Mouse (Mus musculus) neural tube, embryonic 15.5 days (tissue): ENCODE results near the gene Myo5c. TPM values are rescaled to one million over a fixed set of nuclear protein-coding genes. Genes with fewer than 3 reads are reported as not detected.

Experiments
- ATAC-seq: fragments of 200-750 bp; cut with Nextera tagmentation; 2 replicates; pipeline ENCODE4 v1.8.0; 2017; ENCODE audit warnings: mild to moderate bottlenecking, moderate TSS enrichment, moderate library complexity; ENCODE audit not compliant: low FRiP score
- H3K27ac ChIP-seq: fragments of 300-500 bp; sonication (generic); replicated peaks from 2 replicates; pipeline ENCODE4 v1.5.1; 2015; ENCODE audit warnings: mild to moderate bottlenecking, inconsistent platforms
- H3K27me3 ChIP-seq: fragments of 300-500 bp; sonication (generic); replicated peaks from 2 replicates; pipeline ENCODE4 v1.6.1; 2015; ENCODE audit warnings: inconsistent platforms
- H3K36me3 ChIP-seq: fragments of 300-500 bp; sonication (generic); 2 replicates; pipeline ENCODE4 v1.6.1; 2015; ENCODE audit warnings: inconsistent platforms
- H3K4me1 ChIP-seq: fragments of 300-500 bp; sonication (generic); 2 replicates; pipeline ENCODE4 v1.6.1; 2015; ENCODE audit warnings: inconsistent platforms
- H3K4me2 ChIP-seq: fragments of 300-500 bp; sonication (generic); 2 replicates; pipeline ENCODE4 v1.6.1; 2015; ENCODE audit warnings: inconsistent platforms, mild to moderate bottlenecking, moderate library complexity
- H3K4me3 ChIP-seq: fragments of 300-500 bp; sonication (generic); replicated peaks from 2 replicates; pipeline ENCODE4 v1.5.1; 2015; ENCODE audit warnings: mild to moderate bottlenecking, inconsistent platforms
- H3K9ac ChIP-seq: fragments of 300-500 bp; sonication (generic); replicated peaks from 2 replicates; pipeline ENCODE4 v1.6.1; 2015; ENCODE audit warnings: mild to moderate bottlenecking, inconsistent platforms
- H3K9me3 ChIP-seq: fragments of 300-500 bp; sonication (generic); replicated peaks from 2 replicates; pipeline ENCODE4 v1.6.1; 2016; ENCODE audit warnings: inconsistent platforms
- WGBS: fragments of 180-500 bp; shearing (Covaris S2); methylation state at CpG from one replicate; pipeline ENCODE4 v1.1.7; 2015; ENCODE audit warnings: mixed read lengths; 5-methylcytosine and 5-hydroxymethylcytosine counted together
- polyA plus RNA-seq: library from polyadenylated mRNA; unstranded; fragments of >200 nt; fragmentation: Nextera tagmentation; extraction: Ambion mirVana; gene quantifications from 2 replicates; pipeline ENCODE4 v1.2.1, GENCODE M21; 2015

Myo5c gene
- polyA plus RNA-seq, 1 experiment from 2014 or later, result 0.33 TPM

DNA sequence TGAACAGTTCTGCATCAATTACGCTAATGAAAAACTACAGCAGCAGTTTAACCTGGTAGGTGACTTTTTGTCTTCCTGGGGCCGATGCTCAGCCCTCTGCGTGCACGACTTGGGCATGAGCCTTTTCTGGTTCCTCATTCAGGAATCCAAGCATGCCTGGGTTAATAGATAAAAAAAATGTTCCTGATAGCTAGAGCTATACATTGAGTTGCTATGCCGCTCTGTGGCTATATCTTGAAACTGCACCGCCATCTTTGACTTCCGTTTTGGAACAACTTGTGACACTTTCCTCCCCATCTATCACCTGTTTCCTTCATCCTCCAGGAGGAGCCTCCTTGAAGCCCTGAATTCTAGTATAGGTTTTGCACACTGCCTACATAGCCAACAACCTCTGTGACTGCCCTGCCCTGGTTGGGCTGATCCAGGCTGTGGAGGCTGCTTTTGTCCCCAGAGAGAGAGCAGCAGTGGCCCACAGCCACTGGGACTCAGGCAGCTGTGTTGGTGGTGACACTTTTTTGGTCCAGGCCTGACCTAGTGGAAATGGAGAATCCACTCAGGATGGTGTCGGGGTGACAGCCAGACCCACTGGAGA lies 30.5 kb downstream of the Myo5c start:
- no peak overlapping the region for H3K27ac ChIP-seq

DNA sequence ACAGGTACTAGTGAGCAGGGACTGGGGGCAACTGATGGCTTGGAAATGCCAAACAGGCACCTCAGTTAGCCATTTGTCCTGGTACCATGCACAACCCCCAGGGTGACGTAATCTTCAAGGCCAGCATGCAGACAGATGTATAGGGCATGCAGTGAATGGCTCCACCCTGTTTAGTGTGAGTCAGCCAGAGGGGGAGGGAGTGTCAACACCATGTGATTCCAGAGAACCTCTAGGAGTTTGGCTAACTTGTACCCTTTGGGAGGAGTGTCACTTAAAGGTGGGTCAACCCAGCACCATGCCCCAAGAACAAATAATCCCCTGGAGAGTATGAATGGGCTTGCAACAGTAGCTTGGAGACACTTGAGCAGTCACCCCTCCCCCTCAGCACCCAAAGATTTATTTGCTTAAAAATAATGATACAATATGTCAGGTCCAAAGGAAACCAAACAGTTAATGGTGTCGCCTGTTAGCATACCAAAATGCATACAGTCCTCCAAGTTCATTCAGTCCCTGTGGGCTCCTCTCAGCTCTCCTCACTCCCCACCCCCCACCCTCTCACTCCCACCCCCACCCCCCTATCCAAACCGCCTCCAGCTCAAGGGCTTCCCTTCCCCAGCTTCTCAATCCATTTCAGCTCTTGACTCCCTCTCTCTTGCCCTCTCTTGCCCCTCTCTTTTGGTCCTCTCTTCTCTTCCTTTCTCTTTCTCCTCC lies 32.3 kb downstream of the Myo5c start:
- Histone ChIP-seq H3K4me1 (peaks cover 15% of the 10 kb centered on the region), H3K27me3 (no peaks in the 10 kb centered on the region), H3K9me3 (no peaks in the 10 kb centered on the region), H3K36me3 (no peaks in the 10 kb centered on the region), H3K27ac (no peak overlapping the region), H3K4me3 (no peak overlapping the region), H3K4me2 (no peak overlapping the region), H3K9ac (no peak overlapping the region)
- 38% methylated on average over 3 of the region's 3 CpGs for WGBS
- no peak for ATAC-seq

More for the DNA sequence above, 30.5 kb downstream of the Myo5c start:
- H3K27me3 ChIP-seq, result no peaks in the 10 kb centered on the region
- no peak overlapping the region for H3K9ac ChIP-seq
- H3K4me2 ChIP-seq, result no peak overlapping the region
- H3K36me3 ChIP-seq, result no peaks in the 10 kb centered on the region
- ATAC-seq, result no peak
- H3K9me3 ChIP-seq, result no peaks in the 10 kb centered on the region
- WGBS, result 71% methylated on average over 8 of the region's 8 CpGs
- H3K4me1 ChIP-seq, result peaks cover 15% of the 10 kb centered on the region
- no peak overlapping the region for H3K4me3 ChIP-seq

DNA sequence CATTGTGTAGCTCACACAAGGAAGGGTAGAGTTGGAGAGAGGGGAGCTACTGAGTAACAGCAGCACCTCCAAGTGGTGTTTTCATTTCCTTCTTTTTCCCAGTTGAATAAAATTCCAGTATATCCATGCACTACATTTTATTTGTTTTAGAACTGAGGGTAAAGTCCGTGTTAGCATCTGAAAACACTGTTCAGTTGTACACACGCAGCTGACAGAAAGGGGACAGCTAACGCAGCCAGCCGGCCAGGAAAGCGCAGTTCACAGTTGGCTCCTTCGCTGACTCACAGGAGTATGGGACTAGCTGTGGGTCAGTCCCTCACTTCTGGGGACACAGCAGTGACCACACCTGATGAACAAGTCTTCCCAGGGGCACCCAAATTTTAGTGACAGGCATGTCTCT lies 35.3 kb downstream of the Myo5c start:
- ATAC-seq, result no peak
- H3K9ac ChIP-seq, result no peak overlapping the region
- H3K36me3 ChIP-seq, result no peaks in the 10 kb centered on the region
- no peaks in the 10 kb centered on the region for H3K27me3 ChIP-seq
- H3K9me3 ChIP-seq, result no peaks in the 10 kb centered on the region
- peaks cover under 1% of the 10 kb centered on the region; the same call in 1 of the 2 replicates for H3K4me1 ChIP-seq
- no peak overlapping the region for H3K4me3 ChIP-seq
- 81% methylated on average over 6 of the region's 6 CpGs for WGBS
- no peak overlapping the region for H3K27ac ChIP-seq
- H3K4me2 ChIP-seq, result no peak overlapping the region

DNA sequence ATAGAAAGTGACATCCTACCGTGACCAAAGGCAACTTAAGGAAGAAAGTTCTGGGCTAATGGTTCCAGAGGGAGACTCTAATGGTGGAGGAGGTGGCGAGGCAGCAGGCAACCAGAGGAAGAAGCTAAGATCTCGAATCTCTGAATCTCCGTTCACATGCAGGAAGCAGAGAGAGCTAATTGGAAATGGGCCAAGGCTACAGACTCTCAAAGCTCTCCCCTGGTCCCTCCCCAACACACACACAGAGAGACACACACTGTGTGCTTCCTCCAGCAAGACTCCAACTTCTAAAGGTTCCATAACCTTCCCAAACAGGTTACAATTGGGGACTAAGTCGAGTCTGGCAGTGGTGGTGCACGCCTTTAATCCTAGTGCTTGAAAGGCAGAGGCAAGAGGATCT lies 38.6 kb downstream of the Myo5c start:
- H3K9me3 ChIP-seq, result no peaks in the 10 kb centered on the region
- H3K4me2 ChIP-seq, result no peak overlapping the region
- no peaks in the 10 kb centered on the region for H3K27me3 ChIP-seq
- no peak for ATAC-seq
- 79% methylated on average over 6 of the region's 6 CpGs for WGBS
- no peak overlapping the region for H3K9ac ChIP-seq
- no peaks in the 10 kb centered on the region for H3K36me3 ChIP-seq
- no peak overlapping the region for H3K27ac ChIP-seq
- H3K4me3 ChIP-seq, result no peak overlapping the region
- no peaks in the 10 kb centered on the region for H3K4me1 ChIP-seq

DNA sequence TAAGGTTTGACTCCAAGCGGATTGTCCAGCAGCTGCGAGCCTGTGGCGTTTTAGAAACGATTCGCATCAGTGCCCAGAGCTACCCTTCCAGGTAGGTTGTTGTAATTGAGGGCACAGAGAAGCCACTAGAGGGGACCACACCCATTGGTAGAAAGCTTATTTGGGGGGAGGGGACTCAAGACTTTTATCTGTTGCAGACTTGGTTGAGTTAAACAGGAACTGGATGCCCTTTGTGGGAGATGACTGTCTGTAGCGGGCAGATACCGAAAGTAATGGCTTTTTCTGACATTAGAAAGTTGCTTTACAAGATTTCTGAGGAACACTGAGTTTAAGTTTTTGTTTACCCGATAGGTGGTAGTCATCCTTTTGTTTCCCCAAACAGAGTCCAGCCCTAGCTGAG lies 39.7 kb downstream of the Myo5c start:
- no peak overlapping the region for H3K4me3 ChIP-seq
- no peak overlapping the region for H3K4me2 ChIP-seq
- H3K27me3 ChIP-seq, result no peaks in the 10 kb centered on the region
- no peak for ATAC-seq
- H3K9ac ChIP-seq, result no peak overlapping the region
- H3K9me3 ChIP-seq, result no peaks in the 10 kb centered on the region
- no peaks in the 10 kb centered on the region for H3K4me1 ChIP-seq
- no peaks in the 10 kb centered on the region for H3K36me3 ChIP-seq
- 94% methylated on average over 8 of the region's 8 CpGs for whole genome bisulfite sequencing
- no peak overlapping the region for H3K27ac ChIP-seq

DNA sequence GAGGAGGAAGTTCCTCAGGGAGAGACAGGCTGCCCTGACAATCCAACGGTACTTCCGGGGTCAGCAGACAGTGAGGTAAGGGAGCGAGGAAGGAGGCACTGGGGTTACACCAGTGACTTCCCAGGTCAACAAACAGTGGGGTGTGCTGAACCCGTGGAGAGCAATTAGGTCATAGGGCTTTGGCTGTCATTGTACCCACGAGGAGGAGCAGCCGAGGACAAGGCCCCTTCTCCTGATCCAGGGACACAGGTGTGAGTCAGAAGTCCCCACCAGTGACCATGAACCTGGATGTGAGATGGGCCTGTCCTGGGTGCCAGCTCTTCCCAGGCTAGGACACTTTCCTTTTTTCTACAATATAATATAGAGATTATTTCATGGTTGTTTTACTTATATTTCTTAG lies 41.8 kb downstream of the Myo5c start:
- H3K9ac ChIP-seq, result no peak overlapping the region
- H3K4me3 ChIP-seq, result no peak overlapping the region
- H3K27ac ChIP-seq, result no peak overlapping the region
- WGBS, result 74% methylated on average over 6 of the region's 6 CpGs
- H3K4me1 ChIP-seq, result no peaks in the 10 kb centered on the region
- H3K27me3 ChIP-seq, result no peaks in the 10 kb centered on the region
- no peaks in the 10 kb centered on the region for H3K36me3 ChIP-seq
- H3K4me2 ChIP-seq, result no peak overlapping the region
- no peak for ATAC-seq
- no peaks in the 10 kb centered on the region for H3K9me3 ChIP-seq

DNA sequence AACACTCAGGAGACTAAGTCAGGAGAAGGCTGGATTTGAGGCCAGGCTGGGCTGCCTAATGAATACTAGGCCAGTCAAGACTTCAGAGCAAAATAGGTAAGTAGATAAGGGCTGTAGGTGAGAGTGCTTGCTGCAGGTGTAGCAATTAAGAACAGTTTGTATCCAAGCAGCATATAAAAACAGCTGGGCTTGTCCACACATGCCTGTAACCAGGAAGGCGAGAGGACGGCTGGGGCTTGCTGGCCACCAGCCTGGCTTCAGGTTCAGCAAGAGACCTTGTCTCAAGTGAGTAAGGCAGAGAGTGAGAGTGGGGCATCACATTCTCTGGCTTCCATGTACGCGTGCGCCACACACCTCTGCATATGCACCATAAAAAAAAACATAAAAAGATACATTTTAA lies 42.7 kb downstream of the Myo5c start:
- H3K4me2 ChIP-seq, result no peak overlapping the region
- H3K4me3 ChIP-seq, result no peak overlapping the region
- H3K27me3 ChIP-seq, result no peaks in the 10 kb centered on the region
- no peak overlapping the region for H3K27ac ChIP-seq
- H3K4me1 ChIP-seq, result no peaks in the 10 kb centered on the region
- ATAC-seq, result no peak
- no peaks in the 10 kb centered on the region for H3K9me3 ChIP-seq
- H3K36me3 ChIP-seq, result no peaks in the 10 kb centered on the region
- WGBS, result 96% methylated on average over 5 of the region's 5 CpGs
- no peak overlapping the region for H3K9ac ChIP-seq

DNA sequence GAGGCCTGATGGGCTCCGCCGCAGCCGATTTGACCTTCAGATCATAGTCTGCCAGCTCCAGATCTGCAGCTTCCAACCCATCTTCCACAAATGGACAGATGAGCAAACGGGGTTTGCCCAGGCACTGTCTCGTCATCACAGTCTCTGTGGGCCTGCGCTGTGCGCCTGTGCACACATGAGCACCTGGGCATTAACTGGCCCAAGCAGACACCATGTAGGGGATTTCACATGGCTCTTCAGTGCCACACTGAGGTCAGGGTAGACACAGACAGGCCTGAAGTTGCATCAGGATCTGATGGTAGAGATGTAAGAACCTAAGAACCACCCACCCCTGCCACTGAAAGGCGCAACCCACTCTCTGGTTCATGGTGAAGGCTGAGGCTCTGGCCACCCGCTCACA lies 43.2 kb downstream of the Myo5c start:
- Histone ChIP-seq H3K27me3 (no peaks in the 10 kb centered on the region), H3K9ac (no peak overlapping the region), H3K4me3 (no peak overlapping the region), H3K4me1 (no peaks in the 10 kb centered on the region), H3K9me3 (no peaks in the 10 kb centered on the region), H3K36me3 (no peaks in the 10 kb centered on the region), H3K4me2 (no peak overlapping the region), H3K27ac (no peak overlapping the region)
- no peak for ATAC-seq
- 92% methylated on average over 9 of the region's 9 CpGs for WGBS

DNA sequence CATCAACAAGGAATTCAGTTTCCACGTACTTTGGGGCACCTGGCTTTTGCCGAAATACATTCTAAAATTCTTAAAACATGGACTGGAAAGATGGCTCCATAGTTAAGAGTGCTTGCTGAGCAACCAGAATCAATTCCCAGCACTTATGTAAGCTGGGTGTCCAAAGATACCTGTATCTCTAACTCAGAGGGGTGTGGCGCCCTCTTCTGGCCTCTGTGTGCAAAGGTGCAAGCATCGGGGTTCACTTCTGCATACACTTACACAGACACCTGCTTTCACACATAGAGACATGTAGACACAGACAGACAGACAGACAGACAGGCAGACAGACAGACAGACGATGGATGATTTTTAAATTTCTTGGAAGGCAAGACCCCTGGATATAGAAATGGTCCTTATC lies 49.0 kb downstream of the Myo5c start:
- Histone ChIP-seq H3K27ac (no peak overlapping the region), H3K36me3 (no peaks in the 10 kb centered on the region), H3K4me2 (no peak overlapping the region), H3K9me3 (no peaks in the 10 kb centered on the region), H3K4me1 (no peaks in the 10 kb centered on the region), H3K9ac (no peak overlapping the region), H3K27me3 (no peaks in the 10 kb centered on the region), H3K4me3 (no peak overlapping the region)
- no peak for ATAC-seq
- 47% methylated on average over 5 of the region's 5 CpGs for WGBS

DNA sequence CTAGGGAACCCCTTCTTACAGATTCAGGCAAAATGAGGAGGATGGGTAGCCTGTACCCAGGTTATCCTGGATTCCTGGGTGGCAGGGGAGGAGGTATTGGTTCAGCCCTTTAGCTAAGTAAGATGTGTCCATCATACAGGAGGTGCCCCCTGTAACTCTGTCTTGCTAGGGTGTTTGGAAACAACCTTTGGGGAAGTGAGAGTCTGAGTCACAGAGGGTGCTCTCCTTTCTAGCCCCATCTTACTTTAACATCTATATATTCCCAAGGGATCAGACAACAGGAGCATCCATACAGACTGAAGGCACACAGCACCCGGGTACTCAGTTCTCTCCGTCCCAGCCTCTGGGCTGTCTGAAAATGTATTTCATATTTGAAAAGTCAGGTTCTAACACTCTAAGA lies 50.4 kb downstream of the Myo5c start:
- H3K4me3 ChIP-seq, result no peak overlapping the region
- no peak overlapping the region for H3K9ac ChIP-seq
- H3K4me1 ChIP-seq, result no peaks in the 10 kb centered on the region
- no peaks in the 10 kb centered on the region for H3K27me3 ChIP-seq
- ATAC-seq, result no peak
- 89% methylated on average over 2 of the region's 2 CpGs for WGBS
- no peak overlapping the region for H3K4me2 ChIP-seq
- H3K9me3 ChIP-seq, result no peaks in the 10 kb centered on the region
- no peak overlapping the region for H3K27ac ChIP-seq
- H3K36me3 ChIP-seq, result no peaks in the 10 kb centered on the region

DNA sequence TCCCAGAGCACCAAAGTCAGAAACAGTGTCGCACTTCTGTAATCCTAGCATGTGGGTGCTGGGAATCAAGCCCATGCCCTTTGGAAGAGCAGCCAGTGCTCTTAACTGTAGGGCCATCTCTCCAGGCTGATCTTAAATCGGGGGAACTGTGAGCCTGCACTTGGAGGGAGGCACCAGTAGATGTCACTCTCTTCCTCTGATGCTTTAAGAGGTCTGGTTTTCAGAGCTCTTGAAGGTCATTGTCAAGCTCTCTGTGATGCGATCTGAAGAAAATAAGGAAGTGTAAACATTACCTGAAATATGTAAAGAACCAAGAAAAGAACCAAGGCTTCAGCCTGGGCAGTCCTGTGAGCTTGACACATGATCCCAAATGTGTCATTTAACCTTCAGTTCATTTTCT lies 51.0 kb downstream of the Myo5c start:
- H3K36me3 ChIP-seq, result no peaks in the 10 kb centered on the region
- WGBS, result 12% methylated on average over 3 of the region's 3 CpGs

DNA sequence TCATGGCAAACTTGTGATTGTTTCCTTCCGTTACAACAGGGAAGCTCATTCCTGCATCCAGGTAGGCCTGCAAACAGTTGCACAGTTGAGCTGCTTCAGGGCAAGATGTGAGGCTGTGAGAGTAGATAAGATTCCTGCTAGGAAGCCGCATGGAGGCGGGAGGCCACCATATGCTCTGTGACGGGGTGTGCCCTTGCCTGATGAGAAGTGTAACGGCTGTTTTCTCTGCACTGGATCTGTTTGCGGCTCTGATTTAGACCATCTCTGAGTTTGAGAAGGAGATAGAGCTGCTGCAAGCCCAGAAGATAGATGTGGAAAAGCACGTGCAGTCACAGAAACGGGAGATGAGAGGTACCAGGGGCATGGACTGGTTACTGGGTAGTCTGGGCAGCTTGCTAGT lies 51.8 kb downstream of the Myo5c start:
- no peaks in the 10 kb centered on the region for H3K9me3 ChIP-seq
- H3K4me3 ChIP-seq, result no peak overlapping the region
- H3K4me1 ChIP-seq, result no peaks in the 10 kb centered on the region
- no peak overlapping the region for H3K27ac ChIP-seq
- no peak for ATAC-seq
- no peaks in the 10 kb centered on the region for H3K27me3 ChIP-seq
- no peaks in the 10 kb centered on the region for H3K36me3 ChIP-seq
- 89% methylated on average over 8 of the region's 8 CpGs for WGBS
- H3K9ac ChIP-seq, result no peak overlapping the region
- H3K4me2 ChIP-seq, result no peak overlapping the region

More for the DNA sequence above, 51.0 kb downstream of the Myo5c start:
- no peaks in the 10 kb centered on the region for H3K9me3 ChIP-seq
- peak; percentile 80; the same call in 1 of the 2 replicates for ATAC-seq
- H3K27me3 ChIP-seq, result no peaks in the 10 kb centered on the region
- H3K4me2 ChIP-seq, result no peak overlapping the region
- no peak overlapping the region for H3K27ac ChIP-seq
- no peak overlapping the region for H3K4me3 ChIP-seq
- no peaks in the 10 kb centered on the region for H3K4me1 ChIP-seq
- no peak overlapping the region for H3K9ac ChIP-seq
